ENCODE assay signal across 8 mouse cellular contexts in the genomic region with DNA sequence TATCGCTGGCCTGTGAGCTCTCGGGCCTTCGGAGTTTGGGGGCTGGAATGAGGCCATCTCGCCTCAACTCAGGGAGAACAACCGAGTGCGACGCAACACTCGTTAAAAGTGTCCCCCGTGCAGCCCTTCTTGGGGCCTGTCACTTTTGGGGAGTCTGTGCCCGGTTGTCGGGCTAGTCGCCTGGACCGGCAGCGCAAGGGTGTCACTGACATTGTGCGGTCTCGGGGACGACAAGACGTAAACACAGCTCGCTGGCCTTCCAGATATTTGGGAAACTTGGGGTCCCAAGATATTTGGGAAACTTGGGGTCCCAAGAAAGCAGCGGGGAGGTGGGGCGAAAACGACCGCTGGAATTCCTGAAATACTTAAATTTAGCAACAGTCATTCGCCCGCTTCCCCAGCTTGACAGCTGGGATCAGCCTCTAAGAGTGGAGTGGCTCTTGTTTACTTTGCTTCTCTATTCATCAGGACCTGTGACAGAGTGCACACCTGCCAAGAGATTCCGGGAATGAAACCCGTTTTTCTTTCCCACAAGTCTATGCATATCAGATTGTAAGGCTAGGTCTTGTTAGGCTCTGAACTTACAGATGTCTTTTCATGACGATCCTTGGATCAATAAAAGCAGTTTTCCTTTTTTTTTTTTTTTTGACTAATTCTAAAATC. TPM values are rescaled to one million over a fixed set of nuclear protein-coding genes. Genes with fewer than 3 reads are reported as not detected.
A peak's percentile ranks its signal among the peaks of the same experiment; 100 is the strongest.
DNase-seq lines count a peak whose midpoint lies in the region; ATAC-seq and TF ChIP-seq lines count a peak whose summit lies in the region.

No protein-coding gene starts in this region.

- H3K79me2 ChIP-seq in heart, adult 2 months (replicated peaks; ENCODE audit: control insufficient read depth, insufficient read depth, low read length), result peaks cover 2% of the 10 kb centered on the region; the same call in 1 of the 2 replicates

- peak overlapping the region; percentile 79 for H3K9ac ChIP-seq in heart, adult 2 months (ENCODE audit: low read depth, low read length)
- H3K9ac ChIP-seq in embryonic facial prominence, embryonic 11.5 days (replicated peaks; ENCODE audit: low read length), result peak overlapping the region; percentile 88
- peak overlapping the region; percentile 86 for H3K9ac ChIP-seq in hindbrain, embryonic 14.5 days

- no peaks in the 10 kb centered on the region for H3K9me3 ChIP-seq in embryonic facial prominence, embryonic 11.5 days (replicated peaks; ENCODE audit: control insufficient read depth, low read length)
- H3K9me3 ChIP-seq in hindbrain, embryonic 14.5 days (ENCODE audit: control insufficient read depth, low read length), result no peaks in the 10 kb centered on the region

- TF ChIP-seq POLR2A in heart, adult 2 months (IDR thresholded peaks at IDR 0.05; ENCODE audit: insufficient read depth, low read depth, low read length), result no peak

- H3K4me3 ChIP-seq in heart, adult 2 months, result peak overlapping the region; percentile 94
- peak overlapping the region; percentile 92 for H3K4me3 ChIP-seq in embryonic facial prominence, embryonic 11.5 days (ENCODE audit: low read depth, low read length)
- H3K4me3 ChIP-seq in hindbrain, embryonic 14.5 days (replicated peaks; ENCODE audit: low read length), result peak overlapping the region; percentile 87

- H3K27ac ChIP-seq in heart, adult 2 months, result peak overlapping the region; percentile 96
- H3K27ac ChIP-seq in embryonic facial prominence, embryonic 11.5 days (replicated peaks; ENCODE audit: low read depth, low read length), result 0 out of 2 replicates have a peak overlapping the region, but pooled peaks have one; percentile 67
- H3K27ac ChIP-seq in hindbrain, embryonic 14.5 days, result peak overlapping the region; percentile 80; the same call in 1 of the 2 replicates

- no peak for ATAC-seq in embryonic facial prominence, embryonic 11.5 days (replicated peaks; ENCODE audit: insufficient number of reproducible peaks, low FRiP score, low TSS enrichment, low read depth)
- ATAC-seq in hindbrain, embryonic 14.5 days (ENCODE audit: low FRiP score), result no peak
- ATAC-seq in monocyte, adult 5-6 weeks (replicated peaks; ENCODE audit: insufficient number of reproducible peaks, low FRiP score, low TSS enrichment, poor library complexity, severe bottlenecking), result no peak

- H3K4me1 ChIP-seq in heart, adult 2 months (ENCODE audit: control insufficient read depth, insufficient read depth, low read length), result peaks cover 1% of the 10 kb centered on the region
- H3K4me1 ChIP-seq in embryonic facial prominence, embryonic 11.5 days (ENCODE audit: control insufficient read depth, insufficient read depth, low read length), result no peaks in the 10 kb centered on the region; the same call in 1 of the 2 replicates
- H3K4me1 ChIP-seq in hindbrain, embryonic 14.5 days (replicated peaks; ENCODE audit: control insufficient read depth, insufficient read depth, low read length), result peaks cover 18% of the 10 kb centered on the region

- 2% methylated on average over 28 of the region's 28 CpGs for WGBS in heart, adult 2 months
- WGBS in embryonic facial prominence, embryonic 11.5 days, result 5% methylated on average over 28 of the region's 28 CpGs
- WGBS in hindbrain, embryonic 14.5 days, result 4% methylated on average over 28 of the region's 28 CpGs

- TF ChIP-seq EP300 in heart, adult 2 months (IDR thresholded peaks at IDR 0.05; ENCODE audit: insufficient read depth, low read depth, low read length), result no peak

- intact Hi-C loops in heart, adult 2 months (cut with DNase I), result loop anchor here (5.0 kb wide), 1 partner anchor 52 kb away; a partner anchor contains a TSS

- no peak for DNase-seq in heart, adult 2 months
- no peak for DNase-seq in heart, postnatal 4 days
- peak; percentile 25 for DNase-seq in embryonic facial prominence, embryonic 11.5 days (ENCODE audit: low spot score)
- no peak for DNase-seq in hindbrain, embryonic 14.5 days (ENCODE audit: low spot score)
- DNase-seq in lung, postnatal 36 days, result peak; percentile 32
- DNase-seq in adrenal gland, adult (ENCODE audit: inconsistent age in 2 of 2, low spot score in 1 of 2), result no peak
- no peak for DNase-seq in frontal cortex, adult 2 months (ENCODE audit: extremely low spot score in 1 of 2, low spot score in 1 of 2)

- no peaks in the 10 kb centered on the region for H3K27me3 ChIP-seq in heart, adult 2 months (ENCODE audit: control insufficient read depth, insufficient read depth, low read length)
- no peaks in the 10 kb centered on the region for H3K27me3 ChIP-seq in embryonic facial prominence, embryonic 11.5 days (ENCODE audit: control insufficient read depth, insufficient read depth, low read length)
- no peaks in the 10 kb centered on the region for H3K27me3 ChIP-seq in hindbrain, embryonic 14.5 days (ENCODE audit: control insufficient read depth, insufficient read depth, low read length)

- peaks cover 13% of the 10 kb centered on the region for H3K36me3 ChIP-seq in heart, adult 2 months (ENCODE audit: control insufficient read depth, insufficient read depth, low read length)
- H3K36me3 ChIP-seq in embryonic facial prominence, embryonic 11.5 days (replicated peaks; ENCODE audit: control insufficient read depth, insufficient read depth, low read depth, low read length), result no peaks in the 10 kb centered on the region
- H3K36me3 ChIP-seq in hindbrain, embryonic 14.5 days (replicated peaks; ENCODE audit: control insufficient read depth, insufficient read depth), result peaks cover 17% of the 10 kb centered on the region

- H3K4me2 ChIP-seq in embryonic facial prominence, embryonic 11.5 days (ENCODE audit: low read depth, low read length), result peak overlapping the region; percentile 40
- peak overlapping the region; percentile 89 for H3K4me2 ChIP-seq in hindbrain, embryonic 14.5 days (replicated peaks)

- no peak for TF ChIP-seq CTCF in heart, adult 2 months (IDR thresholded peaks at IDR 0.05)

RNA-seq across cellular contexts. Expression of a gene that starts 0.8 kb away (rescaled TPM):
- total RNA-seq in heart, adult 2 months (2021), result 100 to 1,000 TPM in 1 of 2 experiments, 10 to 100 TPM in 1; 98.8 to 114 TPM
- 18.0 and 32.2 TPM in 2 replicates for polyA plus RNA-seq in heart, adult 2 months (2012; rRNA removed)
- total RNA-seq in heart, postnatal 4 days (2021), result 10 to 100 TPM; 50.7 to 53.1 TPM
- 60.1 and 64.3 TPM in 2 replicates for polyA plus RNA-seq in embryonic facial prominence, embryonic 11.5 days (2014; fragmentation: Nextera tagmentation; extraction: Ambion mirVana)
- 41.5 and 43.7 TPM in 2 replicates for polyA plus RNA-seq in hindbrain, embryonic 14.5 days (2014; fragmentation: Nextera tagmentation; extraction: Ambion mirVana)
- 38.0 to 44.2 TPM (median 39.6 TPM) in 3 replicates for total RNA-seq in monocyte, adult 5-6 weeks (2017)
- polyA plus RNA-seq in frontal cortex, adult 2 months (2012; rRNA removed), result 19.1 and 22.2 TPM in 2 replicates

RNA-seq across cellular contexts. Expression of a gene that starts 29.9 kb away (rescaled TPM):
- total RNA-seq in heart, adult 2 months (2021), result 1 to 10 TPM; 3.0 to 4.8 TPM
- 4.8 and 10.1 TPM in 2 replicates for polyA plus RNA-seq in heart, adult 2 months (2012; rRNA removed)
- 1 to 10 TPM; 1.4 to 1.5 TPM for total RNA-seq in heart, postnatal 4 days (2021)
- 0.21 TPM in 2 replicates for polyA plus RNA-seq in embryonic facial prominence, embryonic 11.5 days (2014; fragmentation: Nextera tagmentation; extraction: Ambion mirVana)
- 0.33 and 0.84 TPM in 2 replicates for polyA plus RNA-seq in hindbrain, embryonic 14.5 days (2014; fragmentation: Nextera tagmentation; extraction: Ambion mirVana)
- not detected in 3 replicates for total RNA-seq in monocyte, adult 5-6 weeks (2017)
- 0.08 TPM in 2 replicates for polyA plus RNA-seq in frontal cortex, adult 2 months (2012; rRNA removed)

RNA-seq across cellular contexts. Expression of a gene that starts 51.1 kb away (rescaled TPM):
- 10 to 100 TPM; 13.6 to 13.9 TPM for total RNA-seq in heart, adult 2 months (2021)
- 6.6 and 9.7 TPM in 2 replicates for polyA plus RNA-seq in heart, adult 2 months (2012; rRNA removed)
- 10 to 100 TPM; 12.1 to 13.2 TPM for total RNA-seq in heart, postnatal 4 days (2021)
- polyA plus RNA-seq in embryonic facial prominence, embryonic 11.5 days (2014; fragmentation: Nextera tagmentation; extraction: Ambion mirVana), result 13.9 and 18.5 TPM in 2 replicates
- polyA plus RNA-seq in hindbrain, embryonic 14.5 days (2014; fragmentation: Nextera tagmentation; extraction: Ambion mirVana), result 10.7 and 13.3 TPM in 2 replicates
- total RNA-seq in monocyte, adult 5-6 weeks (2017), result 16.3 to 44.7 TPM (median 24.6 TPM) in 3 replicates
- polyA plus RNA-seq in frontal cortex, adult 2 months (2012; rRNA removed), result 16.8 and 16.9 TPM in 2 replicates

Comparison
In these comparisons a context has a peak if more than half of its experiments do, and no peak if none do; other contexts are left out.
1. DNase-seq: peak in embryonic facial prominence, embryonic 11.5 days (single experiment) and lung, postnatal 36 days (single experiment); none in heart, adult 2 months (0 of 2), heart, postnatal 4 days (single experiment), hindbrain, embryonic 14.5 days (single experiment), adrenal gland, adult (0 of 2) and frontal cortex, adult 2 months (0 of 2).
2. Peak in every context shown above with its lines, with median percentiles within 50 percentile points of each other: H3K27ac ChIP-seq, H3K4me3 ChIP-seq and H3K9ac ChIP-seq.